Mouse (Mus musculus) CH12.LX (cell line): ENCODE data around the gene Vldlr. TPM values are rescaled to one million over a fixed set of nuclear protein-coding genes. Genes with fewer than 3 reads are reported as not detected.

Experiments
- DNase-seq: peaks from one replicate; pipeline ENCODE4 v3.0.0-alpha.2; 2013; ENCODE audit errors: extremely low read depth
- H3K27ac ChIP-seq: 2 replicates; pipeline ENCODE4 v1.5.1; 2012; ENCODE audit warnings: low read depth, mild to moderate bottlenecking, control low read depth, moderate library complexity; ENCODE audit not compliant: insufficient read depth
- H3K27me3 ChIP-seq: replicated peaks from 2 replicates; pipeline ENCODE3; 2012; ENCODE audit warnings: inconsistent platforms
- H3K36me3 ChIP-seq, 2 experiments: replicated peaks in 1 of 2; 2 replicates each; pipeline versions ENCODE3 to v1.6.1; 2012; ENCODE audit warnings: inconsistent platforms in 1 of 2, low read length in 1 of 2, mild to moderate bottlenecking in 1 of 2, mixed read lengths in 1 of 2, moderate library complexity in 1 of 2; ENCODE audit not compliant: control insufficient read depth in 1 of 2, insufficient read depth in 1 of 2
- H3K4me1 ChIP-seq, 2 experiments: 2 replicates each; pipeline ENCODE4 v1.6.1; 2012; ENCODE audit warnings: inconsistent platforms in 1 of 2, moderate library complexity in 1 of 2; ENCODE audit not compliant: insufficient read depth in 2 of 2, control insufficient read depth in 1 of 2
- H3K4me2 ChIP-seq: 2 replicates; pipeline ENCODE4 v1.6.1; 2012; ENCODE audit warnings: low read depth, mild to moderate bottlenecking, control low read depth; ENCODE audit not compliant: poor library complexity, insufficient read depth, severe bottlenecking
- H3K4me3 ChIP-seq, 3 experiments: fragments of 150-350 bp in 1 of 3; sonication (generic) in 1 of 3; replicated peaks in 1 of 3; 2 replicates each; pipeline versions ENCODE3 to v1.5.1; 2011 to 2012; ENCODE audit warnings: low read depth in 2 of 3, low read length in 2 of 3, mild to moderate bottlenecking in 2 of 3, moderate library complexity in 2 of 3, control low read depth in 1 of 3, improper control_type of control experiment in 1 of 3, inconsistent platforms in 1 of 3, mixed read lengths in 1 of 3; ENCODE audit not compliant: poor library complexity in 1 of 3
- H3K79me2 ChIP-seq: replicated peaks from 2 replicates; pipeline ENCODE4 v1.6.1; 2012; ENCODE audit warnings: mild to moderate bottlenecking, moderate library complexity; ENCODE audit not compliant: control insufficient read depth, poor library complexity, insufficient read depth, severe bottlenecking; ENCODE audit errors: extremely low read depth
- H3K9ac ChIP-seq: 2 replicates; pipeline ENCODE4 v1.6.1; 2012; ENCODE audit warnings: low read depth, mild to moderate bottlenecking, control low read depth, moderate library complexity; ENCODE audit not compliant: insufficient read depth
- H3K9me3 ChIP-seq: replicated peaks from 2 replicates; pipeline ENCODE3; 2012; ENCODE audit warnings: low read length, inconsistent platforms, mixed read lengths
- BHLHE40 ChIP-seq: IDR thresholded peaks from 2 replicates; pipeline ENCODE4 v1.6.1; 2011; ENCODE audit warnings: mild to moderate bottlenecking, low read depth, low read length, improper control_type of control experiment
- CHD2 ChIP-seq: IDR thresholded peaks from 2 replicates; pipeline ENCODE4 v1.6.1; 2011; ENCODE audit warnings: low read length, improper control_type of control experiment
- CTCF ChIP-seq, 2 experiments: IDR thresholded peaks in 1 of 2; conservative IDR thresholded peaks in 1 of 2; 2 replicates each; pipeline ENCODE4 v1.5.1; 2011 to 2012; ENCODE audit warnings: low read depth in 2 of 2, low read length in 2 of 2, improper control_type of control experiment in 1 of 2, inconsistent platforms in 1 of 2, mild to moderate bottlenecking in 1 of 2, moderate library complexity in 1 of 2
- E2F4 ChIP-seq: IDR thresholded peaks from 2 replicates; pipeline ENCODE4 v1.6.1; 2011; ENCODE audit warnings: low read depth, low read length, improper control_type of control experiment; ENCODE audit not compliant: insufficient replicate concordance
- ELF1 ChIP-seq: IDR thresholded peaks from 2 replicates; pipeline ENCODE4 v1.6.1; 2014; ENCODE audit warnings: low read depth, mild to moderate bottlenecking, inconsistent platforms, low read length, improper control_type of control experiment
- ETS1 ChIP-seq: conservative IDR thresholded peaks from 2 replicates; pipeline ENCODE4 v1.6.1; 2012; ENCODE audit warnings: low read depth, mild to moderate bottlenecking, inconsistent platforms, low read length, improper control_type of control experiment, moderate library complexity
- GABPA ChIP-seq: IDR thresholded peaks from 2 replicates; pipeline ENCODE4 v1.6.1; 2012; ENCODE audit warnings: low read depth, low read length, improper control_type of control experiment, inconsistent platforms; ENCODE audit not compliant: insufficient replicate concordance
- HCFC1 ChIP-seq: IDR thresholded peaks from 2 replicates; pipeline ENCODE4 v1.6.1; 2012; ENCODE audit warnings: low read depth, mild to moderate bottlenecking, inconsistent platforms, low read length, improper control_type of control experiment
- IRF4 ChIP-seq: IDR thresholded peaks from 2 replicates; pipeline ENCODE4 v1.6.1; 2014; ENCODE audit warnings: low read depth, mild to moderate bottlenecking, inconsistent platforms, low read length, improper control_type of control experiment
- JUN ChIP-seq: IDR thresholded peaks from 2 replicates; pipeline ENCODE4 v1.6.1; 2011; ENCODE audit warnings: low read depth, mild to moderate bottlenecking, low read length, improper control_type of control experiment, moderate library complexity; ENCODE audit not compliant: insufficient read depth
- KAT2A ChIP-seq: IDR thresholded peaks from 2 replicates; pipeline ENCODE4 v1.6.1; 2012; ENCODE audit warnings: low read length, improper control_type of control experiment, inconsistent platforms; ENCODE audit not compliant: insufficient replicate concordance
- MAZ ChIP-seq: IDR thresholded peaks from 2 replicates; pipeline ENCODE4 v1.6.1; 2012; ENCODE audit warnings: low read depth, mild to moderate bottlenecking, inconsistent platforms, low read length, improper control_type of control experiment, moderate library complexity
- MEF2A ChIP-seq: IDR thresholded peaks from 2 replicates; pipeline ENCODE4 v1.6.1; 2014; ENCODE audit warnings: low read depth, mild to moderate bottlenecking, inconsistent platforms, low read length, improper control_type of control experiment, borderline replicate concordance
- NELFE ChIP-seq: IDR thresholded peaks from 2 replicates; pipeline ENCODE4 v1.6.1; 2011; ENCODE audit warnings: low read depth, low read length, improper control_type of control experiment
- PAX5 ChIP-seq: IDR thresholded peaks from 2 replicates; pipeline ENCODE4 v1.6.1; 2012; ENCODE audit warnings: low read length, inconsistent platforms, mixed read lengths
- POLR2AphosphoS2 ChIP-seq: IDR thresholded peaks from 2 replicates; pipeline ENCODE4 v1.6.1; 2011; ENCODE audit warnings: low read depth, low read length, improper control_type of control experiment
- RCOR1 ChIP-seq: conservative IDR thresholded peaks from 2 replicates; pipeline ENCODE4 v1.6.1; 2012; ENCODE audit warnings: low read depth, mild to moderate bottlenecking, inconsistent platforms, low read length, improper control_type of control experiment
- TCF12 ChIP-seq: IDR thresholded peaks from 2 replicates; pipeline ENCODE4 v1.6.1; 2014; ENCODE audit warnings: low read depth, mild to moderate bottlenecking, inconsistent platforms, low read length, improper control_type of control experiment
- UBTF ChIP-seq: IDR thresholded peaks from 2 replicates; pipeline ENCODE4 v1.6.1; 2012; ENCODE audit warnings: low read depth, mild to moderate bottlenecking, inconsistent platforms, low read length, improper control_type of control experiment, moderate library complexity
- USF1 ChIP-seq: IDR thresholded peaks from 2 replicates; pipeline ENCODE4 v1.6.1; 2014; ENCODE audit warnings: low read depth, mild to moderate bottlenecking, inconsistent platforms, low read length, improper control_type of control experiment
- USF2 ChIP-seq: conservative IDR thresholded peaks from 2 replicates; pipeline ENCODE4 v1.6.1; 2011; ENCODE audit warnings: low read depth, low read length, improper control_type of control experiment
- dilution Hi-C: fragments of 300-500 bp; cut with MboI; formaldehyde crosslinking; loops from 2 replicates; pipeline ENCODE4 v1.14.3; 2020; ENCODE audit warnings: low sequenced_read_pairs; ENCODE audit not compliant: extremely low pct_unique_long_range_greater_than_20kb, extremely low pct_ligation_motif_present
- in situ Hi-C: fragments of 300-500 bp; cut with MboI; formaldehyde crosslinking; loops from 3 replicates; pipeline ENCODE4 v1.14.3; 2019; ENCODE audit warnings: low sequenced_read_pairs, low pct_ligation_motif_present, low pct_unique_long_range_greater_than_20kb, mixed read lengths
- polyA plus RNA-seq: library from polyadenylated mRNA; unstranded; fragments of >175 nt; gene quantifications from 2 replicates; pipeline ENCODE4 v1.2.1, GENCODE M21; 2012; ENCODE audit warnings: low read depth; ENCODE audit not compliant: insufficient read length
- total RNA-seq, 2 experiments: library from RNA; depleted of rRNA; stranded (reverse); fragments of 300-350 nt in 1 of 2; fragments of >200 nt in 1 of 2; gene quantifications; 2 replicates each; pipeline ENCODE4 v1.2.3; 2012 to 2014

Gene Vldlr
- total and polyA plus RNA-seq, 3 experiments: not detected

GRCm38 (mm10) chr19:27227131-27227530, 10.8 kb downstream of the Vldlr start:
- DNase-seq: no peak
- H3K9me3 ChIP-seq: no peaks in the 10 kb centered on the region
- no peaks in the 10 kb centered on the region for H3K27me3 ChIP-seq
- dilution Hi-C loops (no loop called here), in situ Hi-C loops (no loop called here)
- no peaks in the 10 kb centered on the region for H3K36me3 ChIP-seq
- H3K79me2 ChIP-seq: no peaks in the 10 kb centered on the region
- no peaks in the 10 kb centered on the region for H3K4me1 ChIP-seq
- TF ChIP-seq BHLHE40 (no peak), CTCF (conservative IDR thresholded peaks at IDR 0.05 in 1 of 2, IDR thresholded peaks at IDR 0.05 in 1 of 2; ENCODE audit: low read depth in 2 of 2, low read length in 2 of 2) (no peak), NELFE (no peak), RCOR1 (no peak), ETS1 (no peak), JUN (no peak), ELF1 (no peak), UBTF (no peak), TCF12 (no peak), MAZ (no peak)
- no peak overlapping the region for H3K27ac ChIP-seq
- H3K4me3 ChIP-seq: no peak overlapping the region
- no peak overlapping the region for H3K4me2 ChIP-seq
- H3K9ac ChIP-seq: no peak overlapping the region

DNA sequence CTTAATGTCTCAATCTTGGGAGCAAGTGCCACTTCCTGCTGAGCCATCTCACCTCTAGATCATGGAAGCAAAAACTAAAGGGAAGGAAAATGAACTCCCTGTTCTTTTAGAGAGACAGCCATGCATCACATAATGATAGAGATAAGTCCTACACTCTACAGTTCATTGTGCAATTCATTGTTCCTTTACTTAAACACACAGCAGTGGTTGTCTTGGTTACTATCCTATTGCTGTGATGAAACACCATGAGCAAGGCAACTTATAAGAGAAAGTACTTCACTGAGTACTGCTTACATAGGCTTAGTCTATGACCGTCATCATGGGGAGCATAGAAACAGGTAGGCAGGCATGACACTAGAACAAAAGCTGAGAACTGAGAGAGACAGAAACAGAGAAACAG, 12.0 kb downstream of the Vldlr start:
- in situ Hi-C loops: no loop called here
- Histone ChIP-seq H3K27ac (no peak overlapping the region), H3K27me3 (no peaks in the 10 kb centered on the region), H3K36me3 (no peaks in the 10 kb centered on the region), H3K79me2 (no peaks in the 10 kb centered on the region), H3K4me3 (no peak overlapping the region), H3K4me2 (no peak overlapping the region), H3K9ac (no peak overlapping the region), H3K9me3 (no peaks in the 10 kb centered on the region), H3K4me1 (no peaks in the 10 kb centered on the region)
- DNase-seq: no peak
- TF ChIP-seq KAT2A (no peak), UBTF (no peak), JUN (no peak), CHD2 (no peak), USF1 (no peak), IRF4 (no peak), RCOR1 (no peak), CTCF (conservative IDR thresholded peaks at IDR 0.05 in 1 of 2, IDR thresholded peaks at IDR 0.05 in 1 of 2; ENCODE audit: low read depth in 2 of 2, low read length in 2 of 2) (no peak), E2F4 (no peak), BHLHE40 (no peak), PAX5 (no peak), TCF12 (no peak), POLR2AphosphoS2 (no peak), USF2 (no peak), HCFC1 (no peak), GABPA (no peak), NELFE (no peak), MEF2A (no peak), ELF1 (no peak)
- dilution Hi-C loops: no loop called here
